Mouse (Mus musculus): Measurements from ENCODE around the gene Gm45208.
A peak's percentile ranks its signal among the peaks of the same experiment; 100 is the strongest.

Gm45208 gene

DNA sequence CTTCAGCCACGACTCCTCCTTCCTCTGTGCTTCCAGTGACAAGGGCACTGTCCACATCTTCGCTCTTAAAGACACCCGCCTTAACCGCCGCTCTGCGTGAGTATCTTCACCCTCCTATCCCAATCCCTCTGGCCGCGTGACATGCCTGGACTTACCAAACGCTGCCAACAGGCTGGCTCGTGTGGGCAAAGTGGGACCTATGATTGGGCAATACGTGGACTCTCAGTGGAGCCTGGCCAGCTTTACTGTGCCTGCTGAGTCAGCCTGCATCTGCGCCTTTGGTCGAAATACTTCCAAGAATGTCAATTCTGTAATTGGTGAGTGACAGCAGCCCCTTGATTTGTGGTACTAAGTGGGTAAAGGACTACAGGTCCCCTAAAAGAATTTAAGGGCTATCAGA, 5.1 kb downstream of the Gm45208 start:
- DNase-seq (ENCODE audit: low read depth, low spot score): peak; percentile 44

DNA sequence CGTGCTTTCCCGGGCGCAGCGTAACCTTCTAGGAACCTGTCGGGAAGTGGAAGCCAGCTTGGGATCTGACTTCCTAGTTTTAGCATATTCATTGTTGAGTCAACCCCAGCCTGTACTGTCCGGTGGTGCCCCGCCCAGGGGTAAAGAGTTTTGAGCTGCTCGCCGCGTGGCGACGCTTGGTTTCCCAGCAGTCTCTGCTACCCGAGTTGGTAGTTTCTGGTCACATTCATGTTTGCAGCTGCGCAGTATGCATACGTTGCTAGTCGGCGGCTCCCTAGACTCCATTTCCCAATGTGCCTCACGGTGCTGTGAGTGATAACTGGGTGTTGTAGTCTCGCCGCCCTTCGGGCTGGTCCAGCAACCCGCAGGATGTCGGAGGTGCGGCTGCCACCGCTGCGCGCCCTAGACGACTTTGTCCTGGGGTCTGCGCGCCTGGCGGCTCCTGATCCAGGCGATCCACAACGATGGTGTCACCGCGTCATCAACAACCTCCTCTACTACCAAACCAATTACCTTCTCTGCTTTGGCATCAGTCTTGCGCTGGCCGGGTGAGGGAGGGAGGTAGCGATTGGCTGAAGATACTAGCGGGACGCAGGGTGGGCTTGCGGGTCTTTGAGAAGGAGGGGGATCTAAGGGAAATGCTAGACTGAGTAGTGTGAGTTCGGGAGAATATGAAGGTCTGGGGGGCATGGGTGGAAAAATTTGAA, 6.3 kb downstream of the Gm45208 start, which contains the start of gene Praf2:
Gene Praf2 (plus strand): TSS at position 225 of the 707 bp plus-strand sequence.
- peak; percentile 96 for DNase-seq (ENCODE audit: low read depth, low spot score)

DNA sequence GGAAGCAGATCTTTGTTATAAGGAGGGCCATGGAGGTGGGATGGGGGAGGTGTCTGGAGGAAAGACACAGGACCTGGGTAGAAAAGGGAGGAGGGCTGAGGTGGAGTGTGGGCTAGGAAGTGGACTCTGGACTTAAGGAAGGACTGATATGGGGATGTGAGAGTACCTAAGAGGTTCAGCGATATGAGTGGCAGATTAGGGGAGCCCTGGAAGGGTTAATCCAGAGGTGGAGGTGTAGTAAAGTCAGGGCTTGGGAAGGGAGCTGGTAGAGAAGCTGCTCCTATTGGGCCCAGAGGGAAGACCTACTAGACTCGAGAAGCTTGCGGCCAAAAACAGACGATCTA, 6.8 kb downstream of the Gm45208 start:
- DNase-seq (ENCODE audit: low read depth, low spot score): no peak

DNA sequence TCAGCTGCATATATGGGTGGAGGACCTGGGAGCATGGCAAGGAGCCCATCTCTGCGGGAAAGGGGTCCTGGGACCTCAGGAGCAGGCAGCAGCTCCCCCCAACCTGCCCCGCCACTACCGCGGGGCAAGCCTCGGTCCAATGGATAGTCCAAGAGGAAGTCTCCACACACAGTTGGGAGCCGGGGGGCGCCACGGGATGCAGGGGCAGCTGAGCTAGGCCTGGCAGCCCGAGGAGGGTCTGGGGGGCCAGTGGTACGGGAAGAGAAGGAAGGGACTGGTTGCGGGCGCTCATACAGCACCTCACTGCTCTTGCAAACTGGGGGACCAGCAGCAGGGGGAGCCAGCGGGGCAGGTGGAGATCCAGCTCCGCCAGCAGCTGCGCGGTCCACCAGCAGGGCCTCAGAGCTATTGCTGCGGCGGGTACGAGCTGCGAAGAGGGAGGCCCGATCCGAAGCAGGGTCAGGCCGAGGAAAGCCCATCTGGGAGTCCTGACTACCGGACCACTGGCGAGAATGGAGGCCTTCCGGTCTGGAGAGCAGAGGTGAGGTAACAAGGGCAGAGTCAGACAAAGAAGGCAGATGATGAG, 11.6 kb downstream of the Gm45208 start:
- no peak for DNase-seq (ENCODE audit: low read depth, low spot score)

DNA sequence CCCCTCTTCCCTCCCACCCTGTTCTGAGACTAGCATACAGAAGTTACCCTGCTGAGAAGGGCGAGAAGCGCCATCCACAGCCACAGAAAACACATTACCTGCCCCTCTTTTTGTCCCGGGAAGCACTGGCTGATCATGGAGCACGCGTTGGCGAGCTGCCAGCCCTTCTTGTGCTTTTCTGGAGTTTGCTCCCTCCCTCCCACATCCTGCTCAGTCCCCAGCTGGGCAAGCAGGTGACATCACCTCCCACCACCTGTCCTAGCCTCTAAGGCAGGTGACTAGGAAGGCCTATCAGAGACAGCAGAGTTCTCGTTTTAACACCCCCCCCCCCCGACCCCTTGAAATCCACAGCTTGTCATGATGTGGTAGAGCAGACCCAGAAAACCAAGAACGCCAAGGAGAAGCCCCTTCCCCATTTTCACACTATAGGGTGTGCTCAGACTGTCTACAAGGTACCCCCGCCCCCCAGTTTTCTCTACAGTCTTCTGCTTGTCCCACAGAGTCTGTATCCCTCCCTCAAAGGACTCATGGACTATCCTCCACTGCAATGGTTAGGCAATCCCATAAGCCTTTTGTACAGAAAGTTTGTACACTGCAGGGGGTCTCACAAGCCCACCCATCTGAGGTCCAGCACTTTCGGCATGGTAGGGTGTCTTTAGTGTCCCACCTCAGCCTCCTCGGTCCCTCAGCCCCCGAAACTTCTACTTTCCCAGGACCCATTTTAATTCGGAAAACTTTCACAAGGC, 17.5 kb downstream of the Gm45208 start:
- DNase-seq (ENCODE audit: low read depth, low spot score): no peak

DNA sequence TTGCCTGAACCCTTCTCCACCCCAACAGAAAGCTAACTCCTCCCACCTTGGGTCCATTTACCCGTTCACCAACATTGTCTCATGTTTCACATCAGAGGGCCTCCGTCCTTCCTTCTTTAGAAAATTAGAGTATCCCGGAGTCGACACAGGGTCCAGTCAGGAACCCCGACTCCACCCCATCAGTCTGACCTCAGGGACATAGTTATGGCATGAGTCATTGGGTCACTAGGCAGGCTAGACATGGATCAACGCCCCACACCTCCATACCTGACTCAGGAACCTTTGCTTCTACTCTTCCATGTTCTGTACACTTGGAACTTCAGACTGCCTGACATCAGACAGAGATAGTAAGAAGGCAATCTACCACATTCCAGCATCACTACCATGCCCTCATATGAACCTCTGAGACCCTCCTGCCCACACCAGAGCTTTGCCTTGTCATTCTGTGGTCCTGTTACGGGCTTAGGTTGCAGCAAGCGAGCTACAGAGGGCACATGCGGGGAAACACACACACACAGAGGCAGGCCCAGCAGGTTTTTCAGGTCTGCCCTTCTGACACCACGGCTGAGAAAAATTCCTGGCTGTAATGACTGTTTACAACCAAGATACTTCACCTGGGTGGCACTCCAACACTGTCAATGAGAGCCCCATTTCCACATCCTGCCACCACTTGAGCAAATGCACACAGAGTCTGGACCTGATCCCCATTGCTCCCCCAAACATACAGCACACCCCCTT, 18.2 kb downstream of the Gm45208 start:
- DNase-seq (ENCODE audit: low read depth, low spot score): peak; percentile 65

DNA sequence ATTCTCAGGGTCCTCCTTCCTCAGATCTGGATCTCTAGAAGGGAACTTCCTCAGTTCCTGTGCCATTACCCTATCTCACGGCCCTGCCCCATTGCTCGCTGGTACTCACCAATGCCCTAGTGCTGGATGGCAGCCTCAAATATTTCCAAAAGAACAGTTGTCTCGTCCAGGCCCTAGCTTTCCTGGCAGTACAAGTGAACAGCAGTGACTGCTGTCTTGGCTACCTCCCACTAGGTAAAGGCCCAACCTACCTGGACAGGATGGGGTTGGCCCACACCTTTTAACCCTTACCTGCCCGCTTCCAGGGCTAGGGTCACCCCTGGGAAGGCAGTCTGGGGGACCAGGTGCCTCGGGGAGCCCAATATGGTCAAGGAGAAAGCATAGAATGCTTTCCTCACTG, 19.1 kb downstream of the Gm45208 start:
- no peak for DNase-seq (ENCODE audit: low read depth, low spot score)

DNA sequence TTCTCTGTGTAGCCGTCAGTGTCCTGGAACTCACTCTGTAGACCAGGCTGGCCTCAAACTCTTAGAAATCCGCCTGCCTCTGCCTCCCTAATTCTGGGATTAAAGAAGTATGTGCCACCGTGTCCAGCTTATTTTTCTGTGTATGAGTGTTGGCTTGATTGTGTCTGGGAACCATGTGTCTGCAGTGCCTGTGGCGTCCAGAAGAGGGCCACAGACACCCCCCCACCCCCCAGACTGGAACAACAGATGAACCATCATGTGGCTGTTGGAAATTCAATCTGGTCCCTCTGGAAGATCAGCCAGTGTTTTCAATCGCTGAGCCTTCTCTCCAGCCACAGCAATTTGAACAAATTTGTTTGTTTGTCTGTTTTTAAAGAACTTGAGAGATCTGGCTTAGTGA, 21.4 kb downstream of the Gm45208 start:
- DNase-seq (ENCODE audit: low read depth, low spot score): peak; percentile 44

DNA sequence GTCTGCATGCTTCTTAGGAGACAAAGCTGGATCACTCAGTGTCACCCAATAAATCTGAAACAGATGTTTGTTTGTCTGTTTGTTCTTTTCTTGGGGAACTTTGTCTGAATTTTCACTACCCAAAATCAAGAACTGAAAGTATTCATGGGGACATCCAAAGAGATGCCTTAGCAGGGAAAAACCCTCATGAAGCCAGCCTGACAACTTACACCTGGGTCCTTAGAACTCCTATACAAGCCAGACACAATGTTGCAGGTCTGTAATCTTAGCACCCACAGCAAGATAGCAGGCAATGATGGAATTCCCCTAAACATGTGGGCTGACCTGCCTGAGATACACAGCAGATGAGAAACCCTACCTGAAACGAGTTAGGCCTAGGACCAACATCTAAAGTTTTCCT, 22.9 kb downstream of the Gm45208 start:
- no peak for DNase-seq (ENCODE audit: low read depth, low spot score)

DNA sequence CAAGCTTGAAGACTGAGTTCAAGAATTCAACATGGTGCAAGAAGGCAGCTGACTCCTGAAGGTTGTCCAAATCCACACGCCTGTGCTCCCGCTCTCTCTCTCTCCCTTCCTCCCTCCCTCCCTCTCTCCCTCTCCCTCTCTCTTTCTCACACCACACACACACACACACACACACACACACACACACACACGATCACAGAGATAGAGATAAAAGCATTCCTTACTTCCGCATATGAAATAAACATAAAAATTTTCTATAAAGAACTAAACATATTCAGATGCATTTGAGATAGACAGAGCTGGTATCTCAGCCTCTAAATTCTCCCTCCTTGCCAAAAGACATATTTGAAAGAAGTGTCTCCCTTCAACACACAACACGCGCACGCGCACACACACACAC, 23.4 kb downstream of the Gm45208 start:
- no peak for DNase-seq (ENCODE audit: low read depth, low spot score)

DNA sequence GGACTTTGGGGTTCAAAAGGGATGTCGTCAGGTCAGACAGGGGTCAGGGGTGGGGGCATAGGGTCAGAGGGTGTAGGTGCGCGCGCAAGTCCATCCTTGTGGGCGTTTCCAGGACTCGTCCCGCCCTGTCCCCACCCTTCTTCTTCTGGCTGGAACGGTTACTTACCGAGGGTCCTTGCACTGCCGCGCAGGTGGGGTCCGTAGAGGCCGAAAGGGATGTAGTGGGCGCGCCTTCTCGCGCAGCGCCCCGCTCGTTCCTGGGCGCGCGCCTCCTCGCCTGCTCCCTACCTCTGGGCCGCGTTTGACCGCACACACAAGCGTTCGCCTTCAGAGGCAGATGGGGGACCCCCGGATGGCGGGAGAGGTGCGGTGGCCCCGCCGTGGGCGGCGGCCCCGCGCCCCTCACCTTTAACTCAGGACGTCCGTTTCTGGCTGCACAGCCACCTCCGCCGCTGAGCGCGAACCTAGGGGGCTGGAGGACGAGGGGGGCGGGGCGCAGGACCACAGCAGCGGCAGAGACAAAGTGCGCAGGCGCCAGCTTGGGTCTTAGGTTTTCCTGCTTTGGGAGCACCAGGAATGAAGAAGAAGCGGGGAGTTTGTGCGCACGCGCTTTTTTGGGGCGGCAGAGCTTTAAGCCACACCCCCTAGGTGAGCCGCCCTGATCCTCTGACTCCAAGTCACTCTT, 28.5 kb downstream of the Gm45208 start, which contains the start of gene Ccdc120:
Gene Ccdc120 (minus strand): TSS at position 474 of the 685 bp plus-strand sequence.
- DNase-seq (ENCODE audit: low read depth, low spot score): peak; percentile 81

DNA sequence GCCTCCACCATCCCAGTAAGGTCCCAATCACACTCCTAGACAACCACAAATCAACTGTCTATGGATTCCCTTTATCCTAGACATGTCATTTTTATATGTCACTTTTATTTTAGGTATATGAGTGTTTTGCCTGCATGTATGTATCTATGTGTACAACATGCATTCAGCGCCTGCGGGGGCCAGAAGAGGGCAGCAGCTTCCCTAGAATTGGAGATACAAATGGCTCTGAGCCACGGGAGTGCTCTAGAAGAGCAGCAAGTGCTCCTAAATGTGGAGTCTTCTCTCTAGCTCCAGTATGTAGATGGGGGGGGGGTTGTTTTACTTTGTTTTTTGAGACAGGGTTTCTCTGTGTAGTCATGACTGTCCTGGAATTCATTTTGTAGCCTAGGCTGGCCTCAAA, 31.6 kb downstream of the Gm45208 start:
- peak; percentile 56 for DNase-seq (ENCODE audit: low read depth, low spot score)

DNA sequence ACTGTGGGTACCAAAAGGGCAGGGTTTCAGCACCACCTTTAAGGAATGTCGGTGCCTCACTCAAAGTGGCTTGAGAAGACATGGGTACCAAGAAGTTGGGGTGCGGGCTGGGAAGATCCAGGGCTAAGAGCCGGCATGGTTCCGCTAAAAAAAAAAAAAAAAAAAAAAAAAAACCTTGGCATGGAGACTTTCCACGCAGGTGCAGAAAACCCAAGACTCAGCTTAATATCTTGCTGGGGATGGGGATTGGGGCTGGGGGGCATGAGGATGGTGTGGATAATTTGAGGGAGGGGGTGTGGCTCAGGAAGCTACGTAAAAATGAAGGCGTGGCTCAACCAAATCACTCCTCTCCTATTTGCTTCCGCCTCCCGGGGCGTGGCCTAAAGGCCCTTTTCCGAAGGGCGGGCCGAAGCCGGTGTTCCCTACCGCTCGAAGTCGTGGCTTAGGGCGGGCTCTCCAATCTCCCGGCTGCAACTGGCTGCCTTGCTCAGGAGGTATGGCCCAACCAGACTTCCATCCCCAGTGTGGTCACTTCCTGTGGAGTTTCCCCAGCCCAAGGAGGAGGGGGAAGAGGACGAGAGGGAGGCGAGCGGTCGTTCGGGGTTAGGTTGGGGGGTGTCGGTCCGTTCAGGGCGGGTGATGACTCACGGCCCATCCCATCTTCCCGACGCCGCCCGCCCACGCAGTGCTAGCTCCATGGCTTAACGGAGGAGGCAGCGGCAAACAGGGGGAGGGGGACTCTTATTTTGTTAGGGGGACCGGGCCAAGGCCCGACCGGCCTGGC, 40.3 kb downstream of the Gm45208 start, which contains the start of gene Tfe3:
Gene Tfe3 (plus strand): TSS at position 424 of the 784 bp plus-strand sequence.
- peak; percentile 97 for DNase-seq (ENCODE audit: low read depth, low spot score)

DNA sequence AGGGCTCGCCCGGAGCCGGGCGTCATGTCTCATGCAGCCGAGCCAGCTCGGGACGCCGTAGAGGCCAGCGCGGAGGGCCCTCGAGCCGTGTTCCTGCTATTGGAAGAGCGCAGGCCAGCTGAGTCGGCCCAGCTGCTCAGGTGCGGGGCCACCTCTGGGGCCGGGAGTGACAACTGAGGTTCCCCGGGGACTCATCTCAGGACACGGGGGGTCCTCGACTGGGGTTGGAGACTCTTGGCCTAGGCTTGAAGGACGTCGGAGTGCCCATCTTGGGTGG, 40.8 kb downstream of the Gm45208 start:
- no peak for DNase-seq (ENCODE audit: low read depth, low spot score)

DNA sequence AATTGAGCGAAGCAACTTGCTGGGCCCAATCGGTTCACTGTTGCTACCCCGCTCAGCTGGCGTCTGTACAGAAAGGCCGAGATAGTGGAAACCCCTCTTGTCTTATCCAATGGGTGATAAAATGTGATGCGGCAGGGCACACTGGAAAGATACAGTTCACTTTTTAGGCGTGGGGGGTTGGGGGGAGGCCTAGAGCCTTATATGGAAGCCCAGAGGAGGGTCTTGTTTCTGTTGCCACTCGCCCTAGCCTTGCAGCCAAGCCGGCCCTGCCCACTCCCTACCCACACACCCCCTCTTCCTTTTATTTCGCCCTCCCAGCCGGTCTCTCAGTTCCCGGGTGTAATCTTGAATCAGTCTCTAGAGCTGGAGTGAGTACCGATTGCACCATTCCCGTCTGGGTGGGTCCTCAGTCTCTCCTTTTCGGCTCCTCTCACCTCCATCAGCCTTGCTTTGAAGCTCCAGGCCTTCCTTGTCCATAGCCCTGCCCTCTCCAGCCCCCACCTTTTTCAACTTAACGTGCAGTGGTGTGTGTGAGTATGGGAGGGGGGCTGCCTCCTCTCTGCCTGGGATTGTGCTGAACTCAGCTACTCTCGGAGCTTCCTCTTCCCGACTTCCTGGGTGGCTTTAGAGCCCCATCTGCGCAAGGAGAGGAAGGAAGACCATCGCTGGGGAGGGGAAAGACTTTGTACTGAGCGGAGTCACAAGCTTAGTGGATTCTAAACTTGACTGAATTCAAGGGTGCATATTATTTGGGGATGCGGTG, 41.8 kb downstream of the Gm45208 start:
- DNase-seq (ENCODE audit: low read depth, low spot score): peak; percentile 76

DNA sequence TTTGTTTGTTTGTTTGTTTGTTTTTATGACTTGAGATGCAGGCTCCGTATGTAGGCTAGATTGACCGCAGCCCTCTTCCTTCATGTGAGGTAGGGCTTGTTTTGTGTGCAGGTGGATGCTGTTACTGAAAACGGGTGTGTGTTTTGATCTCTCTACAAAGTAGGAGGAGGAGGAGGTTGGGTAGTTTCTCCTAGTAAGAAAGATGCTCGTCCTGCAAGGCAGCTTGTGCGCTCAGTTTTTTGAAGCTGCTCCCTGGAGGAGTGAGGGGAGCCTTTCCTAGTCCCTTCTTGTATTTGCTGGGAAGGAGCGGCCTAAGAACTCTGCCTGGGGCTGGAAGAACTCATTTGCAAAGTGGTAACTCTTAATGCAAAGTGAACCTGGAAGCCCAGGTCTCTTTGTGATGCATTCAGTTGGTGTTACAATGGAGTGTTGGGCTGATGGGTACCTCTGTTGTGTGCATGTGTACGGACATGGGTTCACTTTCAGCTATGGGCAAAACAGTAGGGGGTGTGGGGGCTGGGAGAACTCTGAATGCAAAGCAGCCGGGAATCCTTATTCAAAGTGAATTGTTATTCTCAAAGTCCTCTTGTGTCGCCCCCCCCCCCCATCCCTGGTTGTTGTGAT, 42.7 kb downstream of the Gm45208 start:
- no peak for DNase-seq (ENCODE audit: low read depth, low spot score)

DNA sequence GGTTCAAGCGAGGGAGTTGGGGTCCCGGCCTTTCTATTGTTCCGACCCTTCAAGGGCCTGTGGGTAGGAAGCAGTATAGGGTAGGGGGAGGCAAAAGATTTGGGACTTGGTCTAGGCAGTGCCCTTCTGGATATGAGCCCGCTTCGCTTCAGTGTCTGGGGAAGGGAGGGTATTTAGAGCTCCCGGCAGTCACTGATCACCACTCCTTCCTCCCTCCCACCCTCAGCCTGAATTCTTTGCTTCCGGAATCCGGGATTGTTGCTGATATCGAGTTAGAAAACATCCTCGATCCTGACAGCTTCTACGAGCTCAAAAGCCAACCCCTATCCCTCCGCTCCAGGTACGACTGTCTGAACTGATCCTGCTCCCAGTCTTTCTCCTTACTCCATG, 43.2 kb downstream of the Gm45208 start:
- DNase-seq (ENCODE audit: low read depth, low spot score): peak; percentile 37

DNA sequence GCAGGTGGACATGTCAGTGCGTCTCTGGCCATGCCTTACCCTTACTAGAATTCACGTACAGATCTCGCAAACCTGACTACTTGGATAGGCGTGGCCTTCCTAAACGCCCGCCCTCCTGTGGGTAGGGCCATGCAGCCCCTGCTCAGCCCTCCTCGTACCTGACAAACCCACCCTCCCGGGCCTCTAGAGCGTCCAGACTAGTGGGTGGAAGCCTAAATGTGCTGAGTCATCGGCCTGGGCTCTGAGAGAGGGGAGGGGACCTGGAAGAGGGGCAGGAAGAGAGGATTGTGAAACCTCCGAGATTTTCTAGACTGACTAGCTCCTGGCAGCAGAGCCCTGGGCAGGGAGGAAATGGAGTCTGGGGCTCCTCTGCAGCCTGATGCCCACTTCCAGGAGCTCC, 43.7 kb downstream of the Gm45208 start:
- peak; percentile 93 for DNase-seq (ENCODE audit: low read depth, low spot score)

DNA sequence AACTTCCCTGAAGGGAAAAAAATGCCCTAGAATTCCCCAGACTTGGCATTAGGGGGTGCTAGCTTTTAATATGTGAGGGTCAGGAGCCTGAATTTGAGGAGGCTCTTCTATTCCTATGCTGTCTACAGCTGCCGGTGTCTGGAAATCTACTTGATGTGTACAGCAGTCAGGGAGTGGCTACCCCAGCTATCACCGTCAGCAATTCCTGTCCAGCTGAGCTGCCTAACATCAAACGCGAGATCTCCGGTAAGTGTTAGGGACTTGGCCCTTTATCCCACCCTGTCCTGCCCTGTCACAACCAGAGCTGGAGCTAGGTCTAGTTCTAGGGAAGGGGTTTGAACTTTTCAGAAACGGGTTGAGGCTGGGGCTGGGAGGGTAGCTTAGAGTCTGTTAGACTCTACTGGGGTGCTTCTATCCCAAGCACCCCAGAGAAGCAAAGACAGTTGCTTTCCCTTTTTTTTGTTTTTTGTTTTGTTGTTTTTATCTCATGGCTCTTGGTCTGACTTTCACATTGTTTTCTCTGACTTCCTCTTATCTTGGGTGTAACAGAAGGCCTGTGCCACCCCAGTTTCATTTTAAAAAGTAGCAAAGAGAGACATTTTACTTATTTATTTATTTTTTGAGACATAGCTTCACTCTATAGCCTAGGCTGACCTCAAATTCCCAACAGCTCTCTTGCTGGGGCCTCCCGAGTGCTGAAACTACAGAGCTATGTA, 47.4 kb downstream of the Gm45208 start:
- DNase-seq (ENCODE audit: low read depth, low spot score): no peak
